Mouse (Mus musculus): ENCODE data around the gene B3gnt8.

DNA sequence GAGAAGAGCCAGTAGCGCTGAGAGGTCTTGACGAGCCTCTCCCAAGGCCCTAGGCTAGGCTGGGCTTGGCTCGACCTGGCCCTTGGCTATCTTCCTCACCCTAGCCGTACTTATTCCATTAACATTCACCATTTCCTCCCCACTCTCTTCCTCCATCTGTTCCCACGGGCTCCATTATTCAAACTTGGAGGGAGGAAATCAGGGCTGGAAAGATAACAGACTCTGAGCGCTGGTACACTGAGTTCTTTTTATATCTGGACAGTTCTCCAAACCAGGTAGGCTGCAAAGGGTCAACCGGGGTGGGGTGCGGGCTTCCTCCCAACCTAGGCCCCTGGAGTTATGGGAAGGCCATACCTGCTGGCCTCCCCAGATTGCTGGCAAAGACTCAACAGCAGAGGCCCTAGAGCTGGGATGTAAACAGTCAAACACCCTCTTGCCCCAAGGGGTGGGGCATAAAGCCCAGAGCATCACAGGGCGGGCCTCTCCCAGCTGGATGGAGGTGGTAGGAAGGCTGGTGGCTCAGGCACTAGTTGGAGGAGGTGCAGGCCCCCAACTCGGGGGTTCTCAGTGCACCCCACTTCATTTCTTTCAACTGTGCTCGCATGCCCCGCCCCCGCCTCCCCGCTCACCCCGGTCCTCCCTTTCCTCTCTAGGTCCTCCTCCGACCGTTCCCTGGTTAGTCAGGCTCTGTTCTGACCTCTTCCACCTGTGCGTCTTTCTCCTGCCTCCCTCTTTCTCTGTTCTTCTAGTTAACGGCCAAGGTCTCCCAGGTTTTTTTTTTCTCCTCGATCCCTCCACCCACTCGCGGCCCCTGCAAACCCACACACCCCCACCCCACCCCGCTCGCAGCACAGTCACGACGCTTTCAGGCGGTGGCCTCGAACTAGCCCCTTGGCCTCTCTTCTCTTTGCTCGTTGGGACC, at the start of gene B3gnt8:
- TF ChIP-seq CTCF (IDR thresholded peaks at IDR 0.05; ENCODE audit: extremely low read depth, insufficient read length, insufficient replicate concordance, low read depth, low read length) (no peak), POLR2A (IDR thresholded peaks at IDR 0.05; ENCODE audit: low read depth, low read length) (no peak)

All from small intestine, adult 2 months (tissue).